Mouse (Mus musculus): ENCODE measurements around the gene Draxin.

DNA sequence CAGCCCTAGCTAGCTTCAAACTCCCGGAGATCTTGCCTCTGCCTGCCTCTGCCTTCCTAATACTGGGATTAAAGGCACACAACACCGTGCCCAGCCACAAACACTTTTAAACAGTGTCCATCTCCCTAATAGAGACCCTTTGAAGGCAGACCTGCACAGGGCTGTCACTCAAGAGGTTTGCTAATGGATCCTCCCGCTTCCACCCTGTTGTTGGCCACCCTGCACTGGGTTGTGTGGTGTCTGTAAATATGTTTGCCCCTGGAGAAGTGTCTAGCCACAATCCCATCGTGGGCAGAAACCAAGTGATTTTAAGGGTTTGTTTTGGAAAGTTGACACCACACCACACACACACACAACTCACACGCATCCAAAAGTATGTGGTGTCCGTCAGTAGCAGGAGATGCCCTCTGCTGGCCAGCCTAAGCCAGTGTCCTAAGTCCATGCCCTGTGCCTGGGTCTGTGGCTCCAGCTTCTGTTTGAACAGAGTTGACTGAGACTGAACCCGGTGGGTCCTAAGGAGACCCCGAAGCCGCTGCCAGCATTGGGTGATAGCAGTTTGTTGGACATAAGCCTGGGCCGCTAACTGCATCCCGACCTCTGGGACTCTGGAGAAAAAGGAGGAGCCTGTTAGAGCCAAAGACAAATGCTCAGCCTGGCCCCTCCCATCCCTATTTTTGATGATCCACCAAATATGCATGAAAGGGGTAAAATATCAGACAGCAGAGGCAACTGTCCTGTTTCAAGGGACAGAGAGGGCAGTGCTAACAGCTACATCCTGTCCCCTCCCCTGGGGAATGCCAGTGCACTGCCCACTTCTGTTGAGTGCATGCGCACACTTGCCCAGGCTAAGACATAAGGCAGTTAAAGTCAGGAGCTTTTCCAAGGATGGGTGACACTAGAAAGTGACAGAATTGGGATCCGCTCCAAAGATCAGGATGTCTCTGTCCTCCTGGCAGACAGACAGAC lies 70.1 kb downstream of the Draxin start:
- no peak for TF ChIP-seq SIN3A (IDR thresholded peaks at IDR 0.05; ENCODE audit: low read length)
- TF ChIP-seq EP300 (IDR thresholded peaks at IDR 0.05; ENCODE audit: low read length), result no peak
- peak; percentile 33 to 69; a peak in 3 of 4 replicates for TF ChIP-seq CTCF (conservative IDR thresholded peaks at IDR 0.05 in 1 of 2, IDR thresholded peaks at IDR 0.05 in 1 of 2; ENCODE audit: low read depth in 2 of 2, low read length in 2 of 2)
- TF ChIP-seq NRF1 (IDR thresholded peaks at IDR 0.05; ENCODE audit: low read depth, low read length), result no peak
- TF ChIP-seq MXI1 (IDR thresholded peaks at IDR 0.05; ENCODE audit: low read depth, low read length), result no peak
- peak; percentile 21 for TF ChIP-seq RAD21 (IDR thresholded peaks at IDR 0.05; ENCODE audit: low read depth, low read length)
- TF ChIP-seq E2F4 (IDR thresholded peaks at IDR 0.05; ENCODE audit: insufficient replicate concordance, low read depth, low read length), result no peak
- no peak for TF ChIP-seq MAX (IDR thresholded peaks at IDR 0.05; ENCODE audit: low read length)
